Mouse (Mus musculus): ENCODE measurements around the gene Dus3l.

Dus3l gene

DNA sequence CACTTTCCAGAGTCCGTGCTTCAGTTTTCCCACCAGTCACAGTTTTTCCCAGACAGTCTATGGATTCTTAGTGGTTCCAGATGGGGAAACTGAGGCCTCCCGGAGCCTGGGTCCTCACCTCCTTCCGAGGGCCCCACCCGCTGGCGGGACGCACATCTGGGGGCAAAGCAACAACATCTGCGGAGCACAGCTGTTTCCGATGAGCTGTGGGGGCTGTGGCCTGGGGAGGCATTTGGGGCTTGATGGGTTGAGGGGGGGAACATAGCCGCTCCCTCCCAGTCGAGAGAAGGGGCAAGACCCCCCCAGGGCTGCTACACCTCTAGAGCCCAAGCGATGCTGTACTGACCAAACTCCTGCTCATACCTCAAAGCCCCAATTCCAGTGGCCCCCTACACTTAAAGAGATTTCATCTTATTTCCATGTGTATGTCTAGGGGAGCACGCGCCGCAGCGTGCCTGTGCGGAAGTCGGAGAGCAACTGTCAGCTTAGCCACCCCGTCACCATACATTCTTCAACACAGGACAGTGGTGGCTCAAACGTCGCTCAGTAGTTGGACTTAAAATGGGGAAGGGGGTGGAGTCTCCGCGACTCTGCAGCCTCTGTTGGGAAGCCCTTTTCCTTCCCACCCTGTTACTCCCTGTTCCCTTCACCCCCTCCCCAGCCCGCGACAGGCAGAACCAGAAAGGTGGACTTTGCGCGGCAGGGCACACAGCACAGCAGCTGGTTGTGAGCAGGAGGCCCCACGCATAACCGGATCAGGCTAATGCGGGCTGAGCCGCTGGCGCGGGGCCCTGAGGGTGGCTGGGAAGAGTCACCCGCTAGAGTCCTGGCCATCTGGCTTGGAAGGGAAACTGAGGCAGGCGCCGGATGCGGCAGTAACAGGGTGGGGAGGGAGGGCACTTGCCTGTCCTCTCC is 10.0 kb upstream of the Dus3l start:
- DNase-seq (ENCODE audit: low spot score) = no peak

- no peak for DNase-seq (ENCODE audit: low spot score)
Observed at GRCm38 (mm10) chr17:56756703-56757399, 7.7 kb upstream of the Dus3l start.

DNA sequence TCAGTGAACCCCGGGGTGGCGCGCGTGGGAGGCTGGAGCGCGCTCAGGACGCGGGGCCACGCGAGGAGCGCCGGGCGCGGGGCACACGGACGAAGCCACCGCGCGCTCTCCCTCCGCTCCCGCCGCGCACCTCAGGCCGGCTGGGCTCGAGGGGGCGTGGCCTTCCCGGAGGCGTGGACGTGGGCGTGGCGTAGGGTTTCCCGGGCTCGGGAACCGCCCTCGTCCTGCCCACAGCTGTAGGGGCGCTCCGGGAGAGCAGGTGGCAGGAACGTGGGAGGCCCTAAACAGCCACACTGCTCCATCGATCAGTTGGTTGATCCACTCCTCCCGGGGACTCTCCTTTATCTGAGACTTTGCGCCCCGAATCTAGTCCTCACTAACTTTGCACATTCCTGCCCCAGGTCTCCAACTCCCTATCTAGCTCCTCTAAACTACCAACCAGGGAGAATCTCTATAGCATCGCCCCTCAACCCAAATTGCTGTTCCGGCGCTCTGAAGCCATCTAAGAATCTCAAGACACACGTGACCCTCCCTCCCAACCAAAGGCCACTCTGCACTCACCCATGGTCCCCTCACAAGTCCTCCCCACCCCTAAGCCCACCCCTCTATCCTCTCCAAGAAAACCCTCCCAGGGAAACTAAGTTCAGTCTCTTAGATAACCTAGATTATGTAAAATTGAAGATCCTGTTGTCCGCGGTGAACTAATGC is 7.0 kb upstream of the Dus3l start, which contains the start of gene Nrtn:
Nrtn (minus strand) TSS at position 115 of the 708 bp plus-strand sequence.
- no peak for DNase-seq (ENCODE audit: low spot score)

GRCm38 (mm10) chr17:56758132-56758531 is 6.4 kb upstream of the Dus3l start:
- no peak for DNase-seq (ENCODE audit: low spot score)

GRCm38 (mm10) chr17:56759261-56759660 is 5.3 kb upstream of the Dus3l start:
- no peak for DNase-seq (ENCODE audit: low spot score)

DNA sequence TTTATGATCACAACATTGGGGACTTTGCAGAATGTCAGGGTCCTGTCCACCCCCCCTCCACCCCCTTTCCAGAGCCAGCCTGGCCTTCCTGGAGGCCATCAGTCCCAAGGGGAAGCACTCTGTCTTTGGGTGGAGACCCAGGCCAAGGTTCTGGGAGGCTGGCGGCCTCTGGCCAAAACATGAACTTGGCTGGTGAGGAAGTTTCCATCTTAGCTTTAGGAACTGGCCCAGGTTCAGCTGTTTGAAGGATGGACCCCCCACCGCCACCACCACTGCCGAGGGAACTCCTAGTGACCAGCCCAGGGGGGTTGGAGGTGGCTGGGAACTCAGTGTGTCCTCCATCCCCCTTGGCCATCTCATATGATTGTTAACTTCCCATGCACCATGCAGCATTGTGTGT is 3.5 kb upstream of the Dus3l start:
- DNase-seq (ENCODE audit: low spot score) = no peak

DNA sequence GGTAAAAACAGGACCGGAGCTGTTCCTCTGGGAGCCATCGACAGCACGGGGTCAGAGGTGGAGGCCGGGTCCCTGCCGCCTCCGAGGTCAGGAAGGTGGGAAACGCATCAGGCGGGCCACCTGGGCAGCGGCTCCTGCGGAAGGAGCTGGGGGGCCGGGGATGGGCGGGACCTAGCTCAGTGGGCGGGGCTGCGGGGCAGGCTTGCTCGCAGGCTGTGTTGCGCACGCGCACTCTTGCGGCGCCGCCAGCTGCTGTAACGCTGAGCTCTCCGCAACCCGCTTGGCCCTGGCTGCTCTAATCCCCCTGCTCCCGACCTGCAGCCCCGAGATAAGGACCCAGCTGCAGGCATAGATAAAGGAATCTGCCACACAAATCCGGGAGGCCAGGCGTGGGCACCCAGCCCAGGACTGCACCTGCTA is 2.6 kb upstream of the Dus3l start:
- no peak for DNase-seq (ENCODE audit: low spot score)

- DNase-seq (ENCODE audit: low spot score) = peak; percentile 69
Observed at GRCm38 (mm10) chr17:56762769-56763731, 1.5 kb upstream of the Dus3l start.

DNA sequence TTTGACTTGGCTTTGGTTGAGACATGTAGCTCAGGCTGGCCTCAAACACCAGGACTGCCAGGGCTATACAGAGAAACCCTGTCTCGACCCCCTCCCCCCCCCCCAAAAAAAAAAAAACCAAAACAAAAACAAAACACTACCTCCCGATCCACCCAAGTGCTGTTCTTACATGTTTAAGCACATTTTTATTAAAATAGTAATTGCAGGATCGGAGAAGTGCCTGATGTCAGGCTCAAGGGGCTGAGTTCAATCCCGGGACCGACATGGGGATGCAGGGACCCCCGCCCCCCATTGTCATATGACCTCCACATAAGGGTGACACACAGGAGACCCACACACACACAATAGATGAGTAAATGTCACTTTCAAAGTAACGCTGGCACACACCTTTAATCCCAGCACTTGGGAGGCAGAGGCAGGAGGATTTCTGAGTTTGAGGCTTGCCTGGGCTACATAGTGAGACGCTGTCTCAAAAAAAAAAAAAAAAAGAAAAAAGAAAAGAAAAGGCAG is 761 bp upstream of the Dus3l start:
- DNase-seq (ENCODE audit: low spot score) = no peak

GRCm38 (mm10) chr17:56765431-56765830 is 874 bp downstream of the Dus3l start:
- no peak for DNase-seq (ENCODE audit: low spot score)

GRCm38 (mm10) chr17:56766631-56767405 is 2.3 kb downstream of the Dus3l start:
- DNase-seq (ENCODE audit: low spot score) = no peak

GRCm38 (mm10) chr17:56767531-56768135 is 3.1 kb downstream of the Dus3l start:
- DNase-seq (ENCODE audit: low spot score) = no peak

- no peak for DNase-seq (ENCODE audit: low spot score)
Observed at GRCm38 (mm10) chr17:56768941-56769340, 4.4 kb downstream of the Dus3l start.

DNA sequence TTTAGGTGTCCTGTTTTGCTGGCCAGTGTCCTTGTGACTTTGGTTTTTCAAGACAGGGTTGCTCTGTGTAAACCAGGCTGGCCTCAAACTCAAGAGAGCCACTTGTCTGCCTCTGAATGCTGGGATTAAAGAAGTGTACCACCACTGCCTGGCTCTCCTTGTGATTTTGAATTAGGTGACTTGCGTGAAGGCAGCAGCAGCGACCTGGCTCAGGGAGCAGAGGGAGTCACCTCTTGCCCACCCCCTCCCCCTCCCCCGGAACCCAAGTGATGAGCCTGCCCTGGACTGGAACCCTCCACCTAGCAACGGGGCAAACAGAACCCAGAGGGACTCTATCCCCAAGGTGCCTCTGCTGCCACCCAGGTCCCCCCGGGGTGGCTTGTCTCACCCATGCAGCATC is 5.4 kb downstream of the Dus3l start, which contains the start of gene Prr22:
Prr22 (plus strand) TSS at position 301 of the 400 bp plus-strand sequence.
- DNase-seq (ENCODE audit: low spot score) = no peak

DNA sequence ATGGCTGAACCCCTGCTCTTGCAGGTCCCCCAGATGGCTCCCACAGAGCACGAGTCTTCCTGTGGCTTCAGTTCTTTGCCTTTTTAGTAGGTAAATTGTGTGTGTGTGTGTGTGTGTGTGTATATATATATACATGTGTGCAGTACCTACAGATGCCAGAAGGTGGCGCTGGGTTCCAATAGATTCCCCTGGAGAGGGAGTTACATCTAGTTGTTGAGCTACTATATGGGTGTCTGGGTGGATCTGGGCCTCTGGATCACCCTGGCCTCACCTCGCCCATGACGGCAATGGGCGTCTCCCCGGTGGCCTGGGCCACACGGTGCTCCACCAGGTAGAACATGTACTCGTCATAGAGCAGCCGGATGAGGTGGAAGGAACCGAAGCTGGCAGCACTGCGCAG is 13.0 kb downstream of the Dus3l start:
- no peak for DNase-seq (ENCODE audit: low spot score)

- DNase-seq (ENCODE audit: low spot score) = no peak
Observed at GRCm38 (mm10) chr17:56778779-56779362, 14.3 kb downstream of the Dus3l start.

GRCm38 (mm10) chr17:56780291-56780978 is 15.9 kb downstream of the Dus3l start:
- no peak for DNase-seq (ENCODE audit: low spot score)

- DNase-seq (ENCODE audit: low spot score) = no peak
Observed at GRCm38 (mm10) chr17:56788886-56789285, 24.3 kb downstream of the Dus3l start.

- no peak for DNase-seq (ENCODE audit: low spot score)
Observed at GRCm38 (mm10) chr17:56789286-56789685, 24.7 kb downstream of the Dus3l start.

Data from layer of hippocampus, adult 9-10 months (tissue).